ENCODE assay signal across 8 mouse cellular contexts in the genomic region with DNA sequence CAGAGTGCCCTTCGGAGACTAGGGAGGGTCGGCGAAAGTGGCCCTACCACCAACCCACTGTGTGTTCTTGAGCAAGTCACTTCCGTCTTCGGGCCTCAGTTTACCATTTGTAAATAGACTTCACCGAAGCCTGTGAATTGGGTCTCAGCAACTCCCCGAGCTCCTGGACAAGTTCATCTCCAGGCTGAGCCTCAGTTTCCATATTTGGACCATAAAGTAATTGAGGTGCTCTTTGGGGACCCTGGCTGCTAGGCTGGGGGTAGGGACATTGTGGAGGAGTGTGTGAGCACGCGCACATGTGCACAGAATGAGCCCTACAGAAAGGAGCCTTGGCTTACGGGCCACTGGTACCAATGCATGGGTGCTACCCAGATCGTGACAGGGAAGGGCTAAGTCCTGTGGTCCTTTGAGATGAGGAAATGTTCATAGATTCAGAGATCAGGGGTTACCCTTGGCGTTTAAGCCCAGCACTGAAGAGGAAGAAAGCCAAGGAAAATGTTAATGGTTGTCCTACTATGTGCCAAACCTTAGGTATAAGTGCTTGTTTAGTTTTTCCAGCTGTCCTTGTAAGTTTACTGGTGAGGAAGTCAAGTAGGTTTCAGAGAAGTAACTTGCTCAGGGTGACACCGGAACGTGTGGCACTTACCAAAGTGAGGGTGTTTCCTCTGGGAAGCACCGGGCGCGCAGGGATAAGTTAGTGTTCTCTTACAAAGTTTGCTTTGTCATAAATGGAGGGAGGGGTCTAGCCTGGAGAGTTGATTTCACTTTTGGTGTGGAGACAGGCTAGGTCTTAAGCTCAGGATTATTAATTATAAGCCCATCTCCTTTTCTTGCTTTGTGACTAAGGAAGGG. TPM values are rescaled to one million over a fixed set of nuclear protein-coding genes. Genes with fewer than 3 reads are reported as not detected.
DNase-seq lines count a peak whose midpoint lies in the region; ATAC-seq and TF ChIP-seq lines count a peak whose summit lies in the region.

No protein-coding gene starts in this region.

- H3K4me3 ChIP-seq in heart, embryonic 14.5 days (ENCODE audit: control insufficient read depth in 1 of 2, insufficient read depth in 1 of 2, low read depth in 1 of 2, low read length in 2 of 2) = peak overlapping the region; percentile 85 to 93
- peak overlapping the region; percentile 84 for H3K4me3 ChIP-seq in liver, adult 2 months (ENCODE audit: insufficient read depth, low read depth, low read length)
- H3K4me3 ChIP-seq in midbrain, postnatal 0 days (ENCODE audit: low read depth, low read length) = peak overlapping the region; percentile 96

- H3K4me1 ChIP-seq in heart, embryonic 14.5 days (ENCODE audit: control insufficient read depth in 2 of 2, insufficient read depth in 2 of 2, low read length in 2 of 2) = peaks cover 8 to 12% of the 10 kb centered on the region in 2 experiments; a peak in 3 of 4 replicates
- peaks cover 13% of the 10 kb centered on the region; the same call in 1 of the 2 replicates for H3K4me1 ChIP-seq in liver, adult 2 months (ENCODE audit: control insufficient read depth, insufficient read depth, low read length)
- H3K4me1 ChIP-seq in midbrain, postnatal 0 days (ENCODE audit: insufficient read depth, low read length) = peaks cover 4% of the 10 kb centered on the region; the same call in 1 of the 2 replicates

- peak overlapping the region; percentile 95 for H3K9ac ChIP-seq in heart, embryonic 14.5 days (ENCODE audit: low read length)
- peak overlapping the region; percentile 94 for H3K9ac ChIP-seq in liver, adult 2 months (ENCODE audit: low read depth, low read length)
- H3K9ac ChIP-seq in midbrain, postnatal 0 days (replicated peaks; ENCODE audit: low read length, poor library complexity, severe bottlenecking) = peak overlapping the region; percentile 89

- no peaks in the 10 kb centered on the region for H3K9me3 ChIP-seq in heart, embryonic 14.5 days (ENCODE audit: control insufficient read depth, low read length)
- H3K9me3 ChIP-seq in midbrain, postnatal 0 days (ENCODE audit: low read length) = no peaks in the 10 kb centered on the region

- TF ChIP-seq CTCF in brain, embryonic 14.5 days (IDR thresholded peaks at IDR 0.05; ENCODE audit: borderline replicate concordance, extremely low read depth, insufficient read depth, insufficient read length) = no peak
- no peak for TF ChIP-seq CTCF in liver, adult 2 months (IDR thresholded peaks at IDR 0.05; ENCODE audit: low read depth, low read length)
- no peak for TF ChIP-seq CTCF in midbrain, postnatal 0 days (IDR thresholded peaks at IDR 0.05)

- under 1% methylated on average over 17 of the region's 17 CpGs for WGBS in heart, embryonic 14.5 days
- WGBS in liver, adult 2 months = under 1% methylated on average over 17 of the region's 17 CpGs
- 6% methylated on average over 17 of the region's 17 CpGs for WGBS in midbrain, postnatal 0 days

- H3K4me2 ChIP-seq in heart, embryonic 14.5 days (ENCODE audit: low read length) = peak overlapping the region; percentile 93
- H3K4me2 ChIP-seq in midbrain, postnatal 0 days (ENCODE audit: low read depth, low read length, poor library complexity, severe bottlenecking) = peak overlapping the region; percentile 94

- H3K79me2 ChIP-seq in liver, adult 2 months (ENCODE audit: control insufficient read depth, insufficient read depth, low read length) = peaks cover 21% of the 10 kb centered on the region; the same call in 1 of the 2 replicates

- peak; percentile 23; the same call in 1 of the 2 replicates for ATAC-seq in heart, embryonic 14.5 days (ENCODE audit: insufficient number of reproducible peaks, insufficient read depth, low FRiP score, low read depth)
- ATAC-seq in midbrain, postnatal 0 days (ENCODE audit: low FRiP score) = no peak

- TF ChIP-seq POLR2A in brain, embryonic 14.5 days (IDR thresholded peaks at IDR 0.05; ENCODE audit: borderline replicate concordance, extremely low read depth, insufficient read depth, insufficient read length, poor library complexity, severe bottlenecking) = no peak
- TF ChIP-seq POLR2A in liver, adult 2 months (IDR thresholded peaks at IDR 0.05; ENCODE audit: extremely low read depth, insufficient read depth, low read length) = no peak

- peak; percentile 43 for DNase-seq in adrenal gland, postnatal 14 days
- no peak for DNase-seq in adrenal gland, adult 8-10 months
- peak; percentile 30 for DNase-seq in brain, embryonic 14.5 days (ENCODE audit: low read depth)
- DNase-seq in liver, adult 2 months (ENCODE audit: extremely low read depth, low read depth, low spot score) = peak; percentile 50
- DNase-seq in midbrain, postnatal 0 days (ENCODE audit: low spot score) = no peak
- no peak for DNase-seq in cerebellum, adult 11-12 months
- no peak for DNase-seq in retina, embryonic 14.5 days (ENCODE audit: low spot score)

- peaks cover 4% of the 10 kb centered on the region; the same call in 1 of the 2 replicates for H3K36me3 ChIP-seq in heart, embryonic 14.5 days (ENCODE audit: control insufficient read depth, insufficient read depth, low read length)
- H3K36me3 ChIP-seq in liver, adult 2 months (ENCODE audit: control insufficient read depth, insufficient read depth, low read length) = no peaks in the 10 kb centered on the region
- H3K36me3 ChIP-seq in midbrain, postnatal 0 days (ENCODE audit: insufficient read depth, low read length) = no peaks in the 10 kb centered on the region

- H3K27ac ChIP-seq in heart, embryonic 14.5 days (replicated peaks in 1 of 2; ENCODE audit: control insufficient read depth in 1 of 2, insufficient read depth in 1 of 2, low read depth in 2 of 2, low read length in 2 of 2) = peak overlapping the region; percentile 63 to 91
- H3K27ac ChIP-seq in liver, adult 2 months (replicated peaks; ENCODE audit: insufficient read depth, low read depth, low read length) = peak overlapping the region; percentile 77
- H3K27ac ChIP-seq in midbrain, postnatal 0 days (ENCODE audit: low read depth, low read length) = peak overlapping the region; percentile 73

- H3K27me3 ChIP-seq in heart, embryonic 14.5 days (ENCODE audit: control insufficient read depth, insufficient read depth, low read length) = no peaks in the 10 kb centered on the region
- no peaks in the 10 kb centered on the region for H3K27me3 ChIP-seq in liver, adult 2 months (ENCODE audit: control insufficient read depth, insufficient read depth, low read length)
- H3K27me3 ChIP-seq in midbrain, postnatal 0 days (ENCODE audit: insufficient read depth, low read length) = no peaks in the 10 kb centered on the region

RNA-seq across cellular contexts. Expression of a gene that starts 0.8 kb away (rescaled TPM):
- 117 and 150 TPM in 2 replicates for total RNA-seq in adrenal gland, postnatal 14 days (2021)
- total RNA-seq in adrenal gland, adult 8-10 months (2022) = 100 to 1,000 TPM; 105 to 158 (median 133) TPM
- 19.0 and 25.5 TPM in 2 replicates for polyA plus RNA-seq in brain, embryonic 14.5 days (2012; rRNA removed)
- polyA plus RNA-seq in heart, embryonic 14.5 days (2014; fragmentation: Nextera tagmentation; extraction: Ambion mirVana) = 50.7 and 68.6 TPM in 2 replicates
- total RNA-seq in liver, adult 2 months (2014; rRNA removed) = 6.0 and 10.7 TPM in 2 replicates
- 12.3 and 17.0 TPM in 2 replicates for polyA plus RNA-seq in liver, adult 2 months (2012; rRNA removed)
- total RNA-seq in midbrain, postnatal 0 days (2014; rRNA removed) = 18.3 and 19.6 TPM in 2 replicates
- polyA plus RNA-seq in midbrain, postnatal 0 days (2015; fragmentation: Nextera tagmentation; extraction: Ambion mirVana) = 19.1 and 26.0 TPM in 2 replicates

Comparison
In these comparisons a context has a peak if more than half of its experiments do, and no peak if none do; other contexts are left out.
1. DNase-seq: peak in adrenal gland, postnatal 14 days (single experiment), brain, embryonic 14.5 days (single experiment) and liver, adult 2 months (single experiment); none in adrenal gland, adult 8-10 months (single experiment), midbrain, postnatal 0 days (single experiment), cerebellum, adult 11-12 months (single experiment) and retina, embryonic 14.5 days (single experiment).
2. Peak in every context shown above with its lines, with median percentiles within 50 percentile points of each other: H3K27ac ChIP-seq, H3K4me3 ChIP-seq and H3K9ac ChIP-seq.